Mouse (Mus musculus) adrenal gland, postnatal 0 days (tissue): ENCODE data around the gene Scg2. TPM values are rescaled to one million over a fixed set of nuclear protein-coding genes. Genes with fewer than 3 reads are reported as not detected.

Experiments used
- polyA plus RNA-seq: library from polyadenylated mRNA; unstranded; fragments of >200 nt; fragmentation: Nextera tagmentation; extraction: Ambion mirVana; gene quantifications from 2 replicates; pipeline ENCODE4 v1.2.1, GENCODE M21; 2015

The Scg2 gene
- 270 and 677 TPM in 2 replicates for polyA plus RNA-seq

GRCm38 (mm10) chr1:79439609-79440308, at the start of gene Scg2:
Scg2 (minus strand) TSS chr1:79440120.

Other genes with a start within 250 kb of the Scg2 start
- 0.10 and 0.20 TPM in 2 replicates for gene Ap1s3, start 231.9 kb upstream of the Scg2 start, polyA plus RNA-seq